Mouse (Mus musculus): ENCODE results near the gene Pbx2. TPM values are rescaled to one million over a fixed set of nuclear protein-coding genes. Genes with fewer than 3 reads are reported as not detected.

Gene Pbx2
- polyA plus RNA-seq, 1 experiment from 2014 or later: 6.5 TPM

DNA sequence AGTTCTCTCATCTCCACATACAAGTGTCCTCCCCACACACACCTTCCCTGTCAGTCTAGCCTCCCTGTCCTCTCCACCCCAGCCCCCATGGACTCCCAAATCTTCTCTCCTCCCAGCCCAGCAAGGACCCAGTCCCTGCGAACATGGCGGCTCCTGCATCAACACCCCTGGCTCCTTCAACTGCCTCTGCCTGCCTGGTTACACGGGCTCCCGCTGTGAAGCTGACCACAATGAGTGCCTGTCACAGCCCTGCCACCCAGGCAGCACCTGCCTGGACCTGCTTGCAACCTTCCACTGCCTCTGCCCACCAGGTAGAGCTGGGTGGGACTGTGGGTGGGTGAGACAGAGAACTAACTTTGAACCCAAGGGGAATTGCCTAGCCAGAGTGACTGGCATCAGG lies 21.1 kb upstream of the Pbx2 start:
- no peak overlapping the region for H3K4me3 ChIP-seq (ENCODE audit: low read depth, low read length)
- WGBS: 77% methylated on average over 4 of the region's 4 CpGs
- no peaks in the 10 kb centered on the region for H3K4me1 ChIP-seq (replicated peaks; ENCODE audit: control insufficient read depth, insufficient read depth, low read length)
- no peaks in the 10 kb centered on the region for H3K27me3 ChIP-seq (replicated peaks; ENCODE audit: control insufficient read depth, insufficient read depth, low read length)
- H3K9ac ChIP-seq (ENCODE audit: low read depth, low read length): no peak overlapping the region
- ATAC-seq: no peak
- H3K4me2 ChIP-seq (replicated peaks; ENCODE audit: low read depth): no peak overlapping the region
- no peak for TF ChIP-seq CTCF (IDR thresholded peaks at IDR 0.05; ENCODE audit: low read depth)
- no peaks in the 10 kb centered on the region for H3K9me3 ChIP-seq (ENCODE audit: control insufficient read depth)
- no peaks in the 10 kb centered on the region; the same call in 1 of the 2 replicates for H3K36me3 ChIP-seq (ENCODE audit: control insufficient read depth, insufficient read depth)
- H3K27ac ChIP-seq (ENCODE audit: low read depth, low read length): no peak overlapping the region

DNA sequence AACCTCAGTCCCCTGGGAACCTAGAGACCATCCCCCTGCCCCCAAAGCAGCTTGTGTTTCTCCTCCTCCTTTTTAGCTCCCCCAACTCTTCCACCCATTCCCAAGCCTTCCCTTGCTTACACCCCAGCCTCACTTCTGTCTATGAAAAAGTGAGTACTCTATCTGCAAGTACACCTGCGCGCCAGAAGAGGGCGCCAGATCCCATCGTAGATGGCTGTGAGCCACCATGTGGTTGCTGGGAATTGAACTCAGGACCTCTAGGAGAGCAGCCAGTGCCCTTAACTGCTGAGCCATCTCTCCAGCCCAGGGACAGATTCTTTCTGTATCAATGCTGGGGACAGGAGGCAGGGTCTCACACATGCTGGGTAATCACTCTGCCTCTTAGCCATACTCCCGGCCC lies 19.2 kb upstream of the Pbx2 start:
- H3K4me3 ChIP-seq (ENCODE audit: low read depth, low read length): no peak overlapping the region
- peak; percentile 78 for TF ChIP-seq CTCF (IDR thresholded peaks at IDR 0.05; ENCODE audit: low read depth)
- H3K9me3 ChIP-seq (ENCODE audit: control insufficient read depth): no peaks in the 10 kb centered on the region
- H3K9ac ChIP-seq (ENCODE audit: low read depth, low read length): no peak overlapping the region
- no peak overlapping the region for H3K27ac ChIP-seq (ENCODE audit: low read depth, low read length)
- H3K36me3 ChIP-seq (ENCODE audit: control insufficient read depth, insufficient read depth): no peaks in the 10 kb centered on the region; the same call in 1 of the 2 replicates
- ATAC-seq: no peak
- no peak overlapping the region for H3K4me2 ChIP-seq (replicated peaks; ENCODE audit: low read depth)
- WGBS: 16% methylated on average over 5 of the region's 5 CpGs
- no peaks in the 10 kb centered on the region for H3K27me3 ChIP-seq (replicated peaks; ENCODE audit: control insufficient read depth, insufficient read depth, low read length)
- H3K4me1 ChIP-seq (replicated peaks; ENCODE audit: control insufficient read depth, insufficient read depth, low read length): no peaks in the 10 kb centered on the region; the same call in 1 of the 2 replicates

DNA sequence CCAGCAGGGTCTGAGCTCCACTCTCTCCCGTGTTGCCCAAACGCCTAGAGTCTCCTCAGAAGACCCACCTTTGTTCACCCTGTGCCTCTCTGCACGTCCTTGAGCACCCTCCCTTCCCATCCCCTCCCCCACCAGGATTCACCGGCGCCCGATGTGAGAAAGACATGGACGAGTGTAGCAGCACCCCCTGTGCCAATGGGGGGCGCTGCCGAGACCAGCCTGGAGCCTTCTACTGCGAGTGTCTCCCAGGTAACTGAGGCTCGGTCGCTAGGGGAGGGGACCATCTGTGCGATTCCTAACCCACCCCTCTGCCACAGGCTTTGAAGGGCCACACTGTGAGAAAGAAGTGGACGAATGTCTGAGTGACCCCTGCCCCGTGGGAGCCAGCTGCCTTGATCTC lies 18.7 kb upstream of the Pbx2 start:
- no peaks in the 10 kb centered on the region; the same call in 1 of the 2 replicates for H3K4me1 ChIP-seq (replicated peaks; ENCODE audit: control insufficient read depth, insufficient read depth, low read length)
- H3K9ac ChIP-seq (ENCODE audit: low read depth, low read length): no peak overlapping the region
- no peak overlapping the region for H3K27ac ChIP-seq (ENCODE audit: low read depth, low read length)
- H3K9me3 ChIP-seq (ENCODE audit: control insufficient read depth): no peaks in the 10 kb centered on the region
- no peak overlapping the region for H3K4me3 ChIP-seq (ENCODE audit: low read depth, low read length)
- no peak overlapping the region for H3K4me2 ChIP-seq (replicated peaks; ENCODE audit: low read depth)
- H3K27me3 ChIP-seq (replicated peaks; ENCODE audit: control insufficient read depth, insufficient read depth, low read length): no peaks in the 10 kb centered on the region
- WGBS: 28% methylated on average over 15 of the region's 15 CpGs
- no peak for ATAC-seq
- peak; percentile 30 for TF ChIP-seq CTCF (IDR thresholded peaks at IDR 0.05; ENCODE audit: low read depth)
- H3K36me3 ChIP-seq (ENCODE audit: control insufficient read depth, insufficient read depth): no peaks in the 10 kb centered on the region; the same call in 1 of the 2 replicates

DNA sequence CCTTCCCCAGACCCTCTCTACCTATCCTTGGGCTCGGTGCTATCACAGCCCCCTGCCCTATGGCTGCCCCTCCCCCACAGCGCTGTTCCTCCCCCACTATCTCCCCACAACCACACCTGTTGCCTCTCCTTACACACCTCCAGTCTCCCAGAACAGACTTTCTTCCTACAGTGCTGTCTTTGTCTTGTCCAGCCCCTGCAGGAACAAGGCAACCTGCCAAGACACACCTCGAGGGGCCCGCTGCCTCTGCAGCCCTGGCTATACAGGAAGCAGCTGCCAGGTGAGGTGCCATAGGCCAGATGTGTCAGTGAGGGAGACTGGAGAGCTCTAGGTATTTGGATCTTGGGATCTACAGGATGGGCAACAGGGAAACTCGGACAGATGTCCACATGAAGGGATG lies 14.5 kb upstream of the Pbx2 start:
- Histone ChIP-seq H3K4me2 (replicated peaks; ENCODE audit: low read depth) (no peak overlapping the region), H3K9ac (ENCODE audit: low read depth, low read length) (no peak overlapping the region), H3K27me3 (replicated peaks; ENCODE audit: control insufficient read depth, insufficient read depth, low read length) (no peaks in the 10 kb centered on the region), H3K4me3 (ENCODE audit: low read depth, low read length) (no peak overlapping the region), H3K27ac (ENCODE audit: low read depth, low read length) (peak overlapping the region; percentile 57; the same call in 1 of the 2 replicates), H3K4me1 (replicated peaks; ENCODE audit: control insufficient read depth, insufficient read depth, low read length) (no peaks in the 10 kb centered on the region; the same call in 1 of the 2 replicates), H3K36me3 (ENCODE audit: control insufficient read depth, insufficient read depth) (no peaks in the 10 kb centered on the region), H3K9me3 (ENCODE audit: control insufficient read depth) (no peaks in the 10 kb centered on the region)
- peak; percentile 89 for ATAC-seq
- WGBS: 30% methylated on average over 5 of the region's 5 CpGs
- no peak for TF ChIP-seq CTCF (IDR thresholded peaks at IDR 0.05; ENCODE audit: low read depth)

DNA sequence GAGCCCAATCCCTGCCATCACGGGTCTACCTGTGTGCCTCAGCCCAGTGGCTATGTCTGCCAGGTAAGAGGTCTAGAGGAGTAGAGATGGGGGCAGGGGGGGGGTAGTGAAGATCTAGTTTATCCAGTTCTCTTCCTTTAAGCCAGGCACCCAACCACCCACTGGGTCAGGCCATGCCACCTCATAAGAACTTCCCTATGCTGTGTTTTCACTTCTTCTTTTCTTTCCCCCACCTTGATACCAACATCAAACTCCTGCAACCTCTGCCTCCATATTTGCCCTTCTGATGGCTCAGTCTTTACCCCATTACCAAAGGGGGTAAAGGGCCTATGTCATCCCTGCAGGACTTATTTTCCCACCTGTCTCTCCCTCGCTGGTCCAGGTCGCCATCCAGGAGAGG lies 13.0 kb upstream of the Pbx2 start:
- TF ChIP-seq CTCF (IDR thresholded peaks at IDR 0.05; ENCODE audit: low read depth): no peak
- H3K27me3 ChIP-seq (replicated peaks; ENCODE audit: control insufficient read depth, insufficient read depth, low read length): no peaks in the 10 kb centered on the region
- no peak overlapping the region for H3K9ac ChIP-seq (ENCODE audit: low read depth, low read length)
- no peaks in the 10 kb centered on the region; the same call in 1 of the 2 replicates for H3K4me1 ChIP-seq (replicated peaks; ENCODE audit: control insufficient read depth, insufficient read depth, low read length)
- WGBS: 89% methylated on average over 3 of the region's 3 CpGs
- no peaks in the 10 kb centered on the region for H3K36me3 ChIP-seq (ENCODE audit: control insufficient read depth, insufficient read depth)
- no peak for ATAC-seq
- no peak overlapping the region for H3K4me2 ChIP-seq (replicated peaks; ENCODE audit: low read depth)
- no peaks in the 10 kb centered on the region for H3K9me3 ChIP-seq (ENCODE audit: control insufficient read depth)
- no peak overlapping the region for H3K4me3 ChIP-seq (ENCODE audit: low read depth, low read length)
- H3K27ac ChIP-seq (ENCODE audit: low read depth, low read length): no peak overlapping the region

DNA sequence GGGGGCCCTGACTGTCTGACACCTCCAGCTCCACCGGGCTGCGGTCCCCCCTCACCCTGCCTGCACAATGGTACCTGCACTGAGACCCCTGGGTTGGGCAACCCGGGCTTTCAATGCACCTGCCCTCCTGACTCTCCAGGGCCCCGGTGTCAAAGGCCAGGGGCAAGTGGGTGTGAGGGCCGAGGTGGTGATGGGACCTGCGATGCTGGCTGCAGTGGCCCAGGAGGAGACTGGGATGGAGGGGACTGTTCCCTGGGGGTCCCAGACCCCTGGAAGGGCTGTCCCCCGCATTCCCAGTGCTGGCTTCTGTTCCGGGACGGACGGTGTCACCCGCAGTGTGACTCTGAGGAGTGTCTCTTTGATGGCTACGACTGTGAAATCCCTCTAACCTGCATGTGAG lies 8.5 kb upstream of the Pbx2 start:
- no peaks in the 10 kb centered on the region for H3K9me3 ChIP-seq (ENCODE audit: control insufficient read depth)
- no peak for TF ChIP-seq CTCF (IDR thresholded peaks at IDR 0.05; ENCODE audit: low read depth)
- H3K9ac ChIP-seq (ENCODE audit: low read depth, low read length): no peak overlapping the region
- 84% methylated on average over 12 of the region's 12 CpGs for WGBS
- H3K36me3 ChIP-seq (ENCODE audit: control insufficient read depth, insufficient read depth): no peaks in the 10 kb centered on the region
- ATAC-seq: no peak
- no peaks in the 10 kb centered on the region for H3K27me3 ChIP-seq (replicated peaks; ENCODE audit: control insufficient read depth, insufficient read depth, low read length)
- no peaks in the 10 kb centered on the region for H3K4me1 ChIP-seq (replicated peaks; ENCODE audit: control insufficient read depth, insufficient read depth, low read length)
- no peak overlapping the region for H3K4me3 ChIP-seq (ENCODE audit: low read depth, low read length)
- H3K4me2 ChIP-seq (replicated peaks; ENCODE audit: low read depth): no peak overlapping the region
- no peak overlapping the region for H3K27ac ChIP-seq (ENCODE audit: low read depth, low read length)

DNA sequence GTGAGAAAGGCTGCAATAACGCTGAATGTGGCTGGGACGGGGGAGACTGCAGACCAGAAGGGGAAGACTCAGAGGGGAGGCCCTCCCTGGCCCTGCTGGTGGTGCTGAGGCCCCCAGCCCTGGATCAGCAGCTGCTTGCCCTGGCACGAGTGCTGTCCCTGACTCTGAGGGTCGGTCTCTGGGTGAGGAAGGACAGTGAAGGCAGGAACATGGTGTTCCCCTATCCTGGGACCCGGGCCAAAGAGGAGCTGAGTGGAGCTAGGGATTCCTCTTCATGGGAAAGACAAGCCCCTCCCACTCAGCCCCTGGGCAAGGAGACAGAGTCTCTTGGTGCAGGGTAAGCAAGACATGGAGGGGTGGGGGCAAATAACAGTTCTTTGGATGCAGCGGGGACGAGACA lies 7.7 kb upstream of the Pbx2 start:
- peaks cover 6% of the 10 kb centered on the region; the same call in 1 of the 2 replicates for H3K4me1 ChIP-seq (replicated peaks; ENCODE audit: control insufficient read depth, insufficient read depth, low read length)
- no peak overlapping the region for H3K9ac ChIP-seq (ENCODE audit: low read depth, low read length)
- no peak overlapping the region for H3K4me3 ChIP-seq (ENCODE audit: low read depth, low read length)
- no peak overlapping the region for H3K4me2 ChIP-seq (replicated peaks; ENCODE audit: low read depth)
- ATAC-seq: no peak
- H3K9me3 ChIP-seq (ENCODE audit: control insufficient read depth): no peaks in the 10 kb centered on the region
- TF ChIP-seq CTCF (IDR thresholded peaks at IDR 0.05; ENCODE audit: low read depth): no peak
- no peaks in the 10 kb centered on the region for H3K36me3 ChIP-seq (ENCODE audit: control insufficient read depth, insufficient read depth)
- H3K27me3 ChIP-seq (replicated peaks; ENCODE audit: control insufficient read depth, insufficient read depth, low read length): no peaks in the 10 kb centered on the region
- WGBS: 59% methylated on average over 7 of the region's 7 CpGs
- no peak overlapping the region for H3K27ac ChIP-seq (ENCODE audit: low read depth, low read length)
